Mouse (Mus musculus) E14TG2a.4 (cell line): ENCODE measurements around the gene Rp9.
"Not testable (repeated sequence)": the region's sequence is repeated elsewhere in the genome, so short reads cannot be mapped to it uniquely, and the experiment has no call there.

Source experiments
- H3K27me3 ChIP-seq: 2 replicates; pipeline ENCODE4 v1.6.1; 2014; ENCODE audit warnings: low read length, control low read depth; ENCODE audit not compliant: insufficient read depth
- H3K36me3 ChIP-seq: 2 replicates; pipeline ENCODE4 v1.6.1; 2014; ENCODE audit warnings: low read length, control low read depth; ENCODE audit not compliant: insufficient read depth
- H3K4me1 ChIP-seq: replicated peaks from 2 replicates; pipeline ENCODE4 v1.6.1; 2014; ENCODE audit warnings: low read depth, low read length, control low read depth
- H3K4me3 ChIP-seq: replicated peaks from 2 replicates; pipeline ENCODE4 v1.5.1; 2014; ENCODE audit warnings: mild to moderate bottlenecking, low read length
- H3K9me3 ChIP-seq: 2 replicates; pipeline ENCODE4 v1.6.1; 2014; ENCODE audit warnings: low read length, control low read depth
- CTCF ChIP-seq: conservative IDR thresholded peaks from 2 replicates; pipeline ENCODE4 v1.5.1; 2014; ENCODE audit warnings: low read length
- NANOG ChIP-seq: IDR thresholded peaks from 2 replicates; pipeline ENCODE4 v1.6.1; 2014; ENCODE audit warnings: borderline replicate concordance, low read length, mixed read lengths
- POU5F1 ChIP-seq: IDR thresholded peaks from 2 replicates; pipeline ENCODE4 v1.6.1; 2014; ENCODE audit warnings: low read length, borderline replicate concordance

Gene Rp9

GRCm38 (mm10) chr9:22420491-22420890 lies 49.1 kb downstream of the Rp9 start:
- peaks cover 17% of the 10 kb centered on the region for H3K4me1 ChIP-seq
- TF ChIP-seq NANOG (no peak), CTCF (no peak), POU5F1 (no peak)
- no peaks in the 10 kb centered on the region for H3K9me3 ChIP-seq
- H3K36me3 ChIP-seq, result no peaks in the 10 kb centered on the region
- no peak overlapping the region for H3K4me3 ChIP-seq
- H3K27me3 ChIP-seq, result no peaks in the 10 kb centered on the region

DNA sequence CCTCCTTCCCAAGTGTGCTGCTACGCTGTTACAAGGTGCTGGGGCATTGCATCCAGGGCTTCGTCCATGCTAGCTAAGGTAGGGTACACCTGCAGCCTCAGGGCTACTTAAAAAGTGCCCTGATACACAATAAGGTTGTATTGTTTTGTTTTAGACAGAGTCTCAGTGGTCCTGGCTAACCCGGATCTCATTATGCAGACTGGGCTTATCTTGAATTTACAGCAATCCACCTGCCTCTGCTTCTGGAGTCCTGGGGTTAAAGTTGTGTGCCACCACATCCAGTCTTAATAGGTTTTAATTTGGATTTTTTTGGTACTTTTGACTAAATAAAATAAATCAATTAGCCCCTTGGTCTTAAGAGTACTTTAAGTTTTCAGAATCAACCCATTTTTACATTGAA lies 49.7 kb downstream of the Rp9 start:
- no peaks in the 10 kb centered on the region for H3K9me3 ChIP-seq
- H3K36me3 ChIP-seq, result no peaks in the 10 kb centered on the region
- 0 out of 2 replicates have a peak, but pooled peaks cover 3% of the 10 kb centered on the region for H3K27me3 ChIP-seq
- H3K4me1 ChIP-seq, result peaks cover 13% of the 10 kb centered on the region
- H3K4me3 ChIP-seq, result no peak overlapping the region
- TF ChIP-seq NANOG (no peak), POU5F1 (no peak), CTCF (no peak)

DNA sequence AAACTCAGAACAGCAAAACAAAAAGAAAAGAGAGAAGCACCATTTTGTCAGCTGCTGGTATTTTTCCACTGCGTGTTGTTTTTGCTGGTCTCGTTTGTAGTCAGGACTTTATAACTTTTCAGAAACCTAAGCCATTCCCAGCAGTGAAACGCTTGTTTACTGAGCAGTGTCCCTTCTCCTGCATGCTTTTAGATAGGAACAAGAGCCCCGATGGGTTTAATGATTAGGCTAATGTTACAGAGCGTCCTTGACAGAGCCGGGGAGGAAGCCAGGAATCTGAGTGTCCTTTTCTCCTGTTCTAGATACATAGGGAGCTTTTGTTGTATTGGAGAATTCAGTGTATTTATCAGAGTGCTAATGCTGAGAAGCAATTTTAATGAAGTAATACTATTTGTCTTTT lies 52.0 kb downstream of the Rp9 start:
- Histone ChIP-seq H3K36me3 (no peaks in the 10 kb centered on the region), H3K4me1 (peaks cover 13% of the 10 kb centered on the region), H3K27me3 (peaks cover 9% of the 10 kb centered on the region), H3K9me3 (no peaks in the 10 kb centered on the region), H3K4me3 (no peak overlapping the region)
- no peak for TF ChIP-seq CTCF
- no peak for TF ChIP-seq POU5F1
- no peak for TF ChIP-seq NANOG

GRCm38 (mm10) chr9:22416187-22416586 lies 53.4 kb downstream of the Rp9 start:
- Histone ChIP-seq H3K27me3 (peaks cover 9% of the 10 kb centered on the region), H3K4me3 (no peak overlapping the region), H3K9me3 (no peaks in the 10 kb centered on the region), H3K36me3 (no peaks in the 10 kb centered on the region), H3K4me1 (peaks cover 13% of the 10 kb centered on the region)
- TF ChIP-seq CTCF (no peak), NANOG (no peak), POU5F1 (no peak)

DNA sequence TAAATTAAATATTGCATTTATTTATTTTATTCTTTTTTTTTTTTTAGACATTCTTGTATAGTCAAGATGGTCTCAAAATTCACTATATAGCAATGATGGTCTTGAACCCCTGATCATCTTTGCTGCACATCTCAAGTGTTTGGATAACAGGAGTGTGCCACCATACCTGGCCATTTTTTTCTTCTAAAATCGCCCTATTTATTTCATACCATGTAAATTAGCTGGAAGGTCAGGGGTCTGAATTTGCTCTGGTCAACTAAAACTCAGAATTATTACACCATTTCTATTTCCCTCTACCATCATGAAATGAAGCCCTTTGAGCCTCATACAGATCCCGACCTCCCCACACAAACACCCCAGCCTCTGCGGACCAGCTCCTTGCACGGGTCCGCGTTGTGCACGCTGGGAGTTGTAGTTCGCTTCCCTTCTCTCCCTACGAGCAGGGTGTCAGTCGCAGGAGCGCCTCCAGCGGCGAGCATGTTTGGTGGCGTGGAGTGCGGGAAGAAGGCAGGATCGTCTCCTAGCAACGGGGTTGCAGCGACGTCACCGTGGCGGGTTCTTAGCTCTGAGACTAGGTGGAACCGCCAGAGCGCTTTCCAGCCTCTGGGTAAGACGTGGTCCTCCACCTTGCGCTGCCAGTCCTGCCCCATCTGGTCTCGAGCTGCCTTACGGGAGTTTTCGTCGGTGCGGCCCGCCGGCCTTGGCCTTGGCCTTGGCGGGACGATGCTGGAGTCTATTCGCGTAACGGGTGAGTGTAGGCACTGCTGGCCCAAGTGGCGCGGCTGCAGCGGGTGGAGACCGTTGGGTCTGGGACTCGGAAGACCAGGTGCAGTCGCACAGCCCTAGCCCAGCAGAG lies 58.3 kb downstream of the Rp9 start, which contains the start of gene 9530077C05Rik:
Gene 9530077C05Rik (plus strand): TSS at position 512 of the 856 bp plus-strand sequence.
- H3K36me3 ChIP-seq, result no peaks in the 10 kb centered on the region
- H3K4me3 ChIP-seq, result peak within 1 kb of the TSS; percentile 87
- TF ChIP-seq CTCF (peak; percentile 43), NANOG (no peak)
- H3K4me1 ChIP-seq, result peaks cover 5% of the 10 kb centered on the region; the same call in 1 of the 2 replicates
- no peaks in the 10 kb centered on the region for H3K9me3 ChIP-seq
- peaks cover 9% of the 10 kb centered on the region for H3K27me3 ChIP-seq

DNA sequence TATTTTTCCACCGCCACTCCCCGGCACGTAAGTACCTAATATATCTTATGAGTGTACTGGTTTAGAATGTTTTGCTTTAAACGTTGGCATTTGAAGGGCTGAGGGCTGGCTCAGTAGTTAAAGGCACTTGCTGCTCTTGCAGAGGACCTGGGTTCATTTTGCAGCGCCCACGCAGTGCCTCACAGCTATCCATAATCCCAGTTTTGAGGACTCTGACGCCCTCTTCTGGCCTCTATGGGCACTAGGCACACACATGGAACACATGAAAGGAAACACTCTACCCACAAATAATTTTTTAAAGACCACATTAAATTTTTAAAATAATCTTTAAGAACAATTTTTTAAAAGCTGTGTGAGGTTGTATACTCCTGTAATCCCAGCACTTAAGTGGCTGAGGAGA lies 60.0 kb downstream of the Rp9 start:
- peak; percentile 42 for TF ChIP-seq CTCF
- TF ChIP-seq POU5F1, result no peak
- no peaks in the 10 kb centered on the region for H3K9me3 ChIP-seq
- peaks cover 9% of the 10 kb centered on the region; the same call in 1 of the 2 replicates for H3K4me1 ChIP-seq
- peaks cover 3% of the 10 kb centered on the region for H3K27me3 ChIP-seq
- H3K36me3 ChIP-seq, result no peaks in the 10 kb centered on the region
- no peak overlapping the region for H3K4me3 ChIP-seq

- not testable (repeated sequence) for H3K4me1 ChIP-seq, H3K27me3 ChIP-seq
Measured at GRCm38 (mm10) chr9:22408344-22408743, 61.2 kb downstream of the Rp9 start.

DNA sequence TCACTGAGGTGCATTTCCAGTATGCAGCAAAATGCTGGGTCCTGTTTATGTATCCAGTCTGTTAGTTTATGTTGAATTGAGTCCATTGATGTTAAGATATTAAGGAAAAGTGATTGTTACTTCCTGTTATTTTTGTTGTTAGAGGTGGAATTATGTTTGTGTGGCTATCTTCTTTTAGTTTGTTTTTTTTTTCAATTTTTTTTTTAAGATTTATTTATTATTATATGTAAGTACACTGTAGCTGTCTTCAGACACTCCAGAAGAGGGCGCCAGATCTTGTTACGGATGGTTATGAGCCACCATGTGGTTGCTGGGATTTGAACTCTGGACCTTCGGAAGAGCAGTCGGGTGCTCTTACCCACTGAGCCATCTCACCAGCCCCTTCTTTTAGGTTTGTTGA lies 61.9 kb downstream of the Rp9 start:
- H3K9me3 ChIP-seq, H3K4me1 ChIP-seq, H3K36me3 ChIP-seq, H3K4me3 ChIP-seq, H3K27me3 ChIP-seq: not testable (repeated sequence)
- TF ChIP-seq CTCF, result peak; percentile 22; the same call in 1 of the 2 replicates

More at GRCm38 (mm10) chr9:22408344-22408743, 61.2 kb downstream of the Rp9 start:
- not testable (repeated sequence) for H3K36me3 ChIP-seq, H3K9me3 ChIP-seq, H3K4me3 ChIP-seq

DNA sequence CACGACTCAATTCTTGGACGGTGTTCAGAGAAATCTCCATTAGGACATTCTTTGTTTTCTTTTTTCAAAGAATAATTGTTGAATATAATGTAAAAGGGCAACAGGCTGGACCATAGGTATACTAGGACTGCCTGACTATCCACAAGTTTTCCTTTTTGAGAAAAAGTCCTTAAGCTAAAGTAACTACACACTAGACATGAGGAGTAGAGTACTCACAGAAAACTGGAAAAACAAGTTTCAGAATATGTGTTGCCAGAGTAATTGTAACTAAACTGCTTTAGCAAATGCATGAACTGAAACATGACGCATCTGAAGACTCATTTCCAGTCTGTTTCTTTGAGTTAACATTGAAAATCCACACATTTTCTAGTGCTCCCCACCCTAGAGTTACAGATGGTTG lies 64.1 kb downstream of the Rp9 start:
- no peaks in the 10 kb centered on the region for H3K9me3 ChIP-seq
- H3K27me3 ChIP-seq, result no peaks in the 10 kb centered on the region
- no peaks in the 10 kb centered on the region for H3K36me3 ChIP-seq
- TF ChIP-seq CTCF (no peak), NANOG (no peak), POU5F1 (no peak)
- peaks cover 20% of the 10 kb centered on the region for H3K4me1 ChIP-seq
- H3K4me3 ChIP-seq, result no peak overlapping the region

GRCm38 (mm10) chr9:22403501-22403900 lies 66.0 kb downstream of the Rp9 start:
- not testable (repeated sequence) for H3K9me3 ChIP-seq

More at GRCm38 (mm10) chr9:22403501-22403900, 66.0 kb downstream of the Rp9 start:
- not testable (repeated sequence) for H3K27me3 ChIP-seq, H3K36me3 ChIP-seq, H3K4me3 ChIP-seq
- H3K4me1 ChIP-seq, result peaks cover 30% of the 10 kb centered on the region
